Mouse (Mus musculus) bone marrow macrophage, adult 2 months (primary cell): Measurements from ENCODE around the gene Arid3c.
"Not testable (repeated sequence)": the region's sequence is repeated elsewhere in the genome, so short reads cannot be mapped to it uniquely, and the experiment has no call there.

ENCODE experiments used
- CTCF ChIP-seq: IDR thresholded peaks from 2 replicates; pipeline ENCODE4 v1.5.1; 2012; ENCODE audit warnings: low read depth, mild to moderate bottlenecking, low read length, moderate library complexity
- POLR2A ChIP-seq: IDR thresholded peaks from 2 replicates; pipeline ENCODE4 v1.6.1; 2012; ENCODE audit warnings: mild to moderate bottlenecking, low read depth, low read length, borderline replicate concordance

DNA sequence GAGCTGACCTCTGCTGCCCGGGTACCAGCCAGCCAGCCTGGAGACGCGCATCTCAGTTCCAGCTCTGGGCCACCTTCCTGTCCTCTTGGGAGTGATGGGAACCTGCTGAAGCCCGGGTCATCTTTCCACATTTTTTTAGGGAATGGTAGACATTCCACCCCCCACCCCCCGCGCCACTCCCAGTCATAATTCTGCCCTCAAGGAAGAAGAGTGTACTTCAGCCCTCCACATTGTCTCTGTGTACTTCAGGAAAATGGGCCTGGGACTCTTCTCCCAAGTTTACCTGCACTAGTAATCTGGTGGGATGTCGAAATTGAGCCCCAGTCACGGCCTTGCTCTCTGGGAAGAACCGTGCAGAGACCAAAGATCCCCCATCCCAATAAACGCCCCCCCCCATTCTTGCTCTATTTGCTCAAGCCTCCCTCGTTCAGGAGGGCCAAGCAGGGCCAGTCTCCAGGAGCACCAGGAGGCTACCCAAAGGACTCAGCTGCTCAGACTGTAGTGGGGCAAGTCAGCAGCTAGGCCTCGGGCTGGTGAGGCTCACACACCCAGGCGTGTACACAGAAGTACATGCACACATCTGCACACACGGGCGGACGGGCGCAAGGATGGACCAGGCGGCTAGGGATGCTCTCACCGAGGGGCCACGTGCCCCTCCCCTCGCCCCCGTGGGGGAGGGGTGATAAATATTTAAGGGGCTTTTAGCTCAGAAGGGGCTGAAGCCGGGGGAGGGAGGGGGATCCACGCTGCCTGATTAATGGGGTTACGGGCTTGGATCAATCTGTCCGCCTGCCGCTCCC, 46.6 kb downstream of the Arid3c start:
- TF ChIP-seq CTCF, POLR2A: not testable (repeated sequence)
